Mouse (Mus musculus) embryo, embryonic 11.5 days (tissue): ENCODE data around the gene Gm20518.

Experiments used
- DNase-seq: peaks from one replicate; pipeline ENCODE4 v3.0.0-alpha.2; 2012; ENCODE audit warnings: low read depth, low spot score

The Gm20518 gene

DNA sequence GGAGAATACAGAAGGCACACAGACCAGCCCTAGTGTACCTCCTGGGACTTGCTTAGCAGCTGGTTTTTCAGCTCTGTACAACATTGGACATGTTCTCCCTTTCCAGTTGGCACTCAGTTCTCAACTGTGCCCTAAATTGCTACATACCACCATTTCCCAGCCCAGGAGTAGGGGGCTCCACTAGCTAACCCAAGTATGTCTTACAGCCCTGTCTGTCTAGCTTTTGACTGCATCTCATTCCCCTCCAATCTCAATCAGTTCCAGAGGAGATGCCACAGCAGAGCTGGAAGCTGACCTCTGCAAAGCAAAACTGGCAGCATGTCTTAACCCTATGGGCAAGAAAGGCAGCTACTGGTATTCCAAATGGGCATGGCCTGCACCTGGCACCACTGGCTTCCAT is 4.6 kb upstream of the Gm20518 start:
- no peak for DNase-seq

DNA sequence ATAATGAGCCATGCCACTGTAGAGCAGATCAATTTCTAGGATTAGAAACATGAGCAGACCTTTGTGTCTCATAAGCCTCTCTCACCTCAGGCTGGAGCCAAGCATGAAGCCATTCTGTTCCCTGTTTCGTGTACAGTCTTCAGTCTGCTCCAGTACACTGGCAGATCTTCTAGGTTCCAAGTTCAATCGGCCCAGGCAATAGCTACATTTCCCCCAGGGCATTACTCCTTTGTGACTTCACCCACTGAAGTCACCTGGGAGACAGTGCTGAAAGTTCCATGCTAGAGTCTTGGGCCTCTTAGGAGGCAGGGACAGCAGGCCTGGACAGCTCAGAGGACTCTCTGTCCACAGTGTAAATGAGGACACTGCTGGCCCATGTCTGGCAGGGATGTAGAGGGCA is 2.5 kb upstream of the Gm20518 start, which contains the start of gene Tssk1:
Tssk1 (plus strand) TSS at position 301 of the 400 bp plus-strand sequence.
- no peak for DNase-seq

DNA sequence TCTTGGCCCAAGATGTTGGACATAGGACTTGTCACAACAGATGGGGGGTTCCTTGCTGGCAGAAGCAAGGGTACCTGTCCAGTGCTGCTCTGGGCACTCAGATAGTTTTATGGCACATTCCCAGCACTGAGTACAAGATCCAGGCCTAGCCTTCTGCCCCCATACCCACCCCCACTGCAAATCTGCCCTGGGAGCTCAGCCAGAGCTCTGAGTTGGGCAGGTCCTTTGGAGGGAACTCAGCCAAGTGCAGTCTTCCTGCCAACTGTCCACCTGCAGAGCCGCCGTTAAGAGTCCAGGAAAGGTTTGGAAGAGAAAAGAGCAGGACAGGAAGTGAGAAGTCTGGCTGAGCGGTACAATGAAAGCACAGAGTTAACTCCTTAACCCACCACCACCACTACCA is 1.1 kb upstream of the Gm20518 start:
- no peak for DNase-seq

DNA sequence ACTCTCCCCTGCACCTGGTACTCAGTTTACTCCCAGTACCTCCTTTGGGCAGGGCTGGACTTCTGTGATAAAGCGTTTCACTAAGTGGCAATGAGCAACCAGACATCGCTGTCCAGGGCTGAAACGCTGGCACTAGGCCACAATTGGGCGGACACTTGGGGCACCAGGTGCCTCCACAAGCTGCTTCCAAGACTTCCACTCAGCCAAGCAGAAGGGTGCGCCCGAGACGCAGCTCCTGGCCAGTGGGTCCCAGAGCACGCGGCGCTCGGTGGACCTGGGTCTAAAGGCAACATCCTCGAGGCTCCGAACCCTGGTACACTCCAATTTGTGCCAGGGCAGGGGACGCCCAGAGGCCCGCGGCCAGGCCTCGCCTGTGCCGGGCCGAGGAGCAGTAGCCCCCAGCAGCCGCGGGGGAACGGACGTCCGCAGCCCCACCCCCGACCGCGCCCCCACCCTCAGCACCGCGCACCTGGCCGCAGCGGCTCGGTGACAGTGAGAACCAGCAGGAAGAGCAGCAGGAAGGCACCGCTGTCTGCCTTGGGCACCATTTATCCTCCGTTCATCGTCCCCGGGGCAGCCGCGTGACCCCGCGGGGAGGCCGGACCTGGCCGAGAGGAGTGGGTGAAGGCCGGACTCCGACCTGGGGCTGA is 429 bp downstream of the Gm20518 start:
- peak; percentile 35 for DNase-seq

DNA sequence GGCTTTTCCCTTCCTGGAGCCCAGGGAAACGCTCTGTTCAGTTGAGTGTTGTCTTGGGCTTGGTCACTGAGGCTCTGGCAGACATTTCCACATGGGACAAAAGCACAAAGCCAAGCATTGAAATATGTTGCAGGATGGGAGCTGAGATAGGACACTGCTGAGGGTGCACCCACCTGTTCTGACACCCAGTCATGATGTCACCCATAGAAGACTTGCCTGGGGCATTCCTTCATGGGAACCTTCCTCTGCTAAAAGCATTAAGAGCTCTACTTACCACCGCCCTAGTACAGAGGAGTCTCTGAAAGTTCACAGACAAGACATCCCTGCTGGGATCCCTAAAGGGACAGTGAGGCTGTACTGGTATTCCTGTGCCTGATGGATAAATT is 1.1 kb downstream of the Gm20518 start:
- DNase-seq: no peak

DNA sequence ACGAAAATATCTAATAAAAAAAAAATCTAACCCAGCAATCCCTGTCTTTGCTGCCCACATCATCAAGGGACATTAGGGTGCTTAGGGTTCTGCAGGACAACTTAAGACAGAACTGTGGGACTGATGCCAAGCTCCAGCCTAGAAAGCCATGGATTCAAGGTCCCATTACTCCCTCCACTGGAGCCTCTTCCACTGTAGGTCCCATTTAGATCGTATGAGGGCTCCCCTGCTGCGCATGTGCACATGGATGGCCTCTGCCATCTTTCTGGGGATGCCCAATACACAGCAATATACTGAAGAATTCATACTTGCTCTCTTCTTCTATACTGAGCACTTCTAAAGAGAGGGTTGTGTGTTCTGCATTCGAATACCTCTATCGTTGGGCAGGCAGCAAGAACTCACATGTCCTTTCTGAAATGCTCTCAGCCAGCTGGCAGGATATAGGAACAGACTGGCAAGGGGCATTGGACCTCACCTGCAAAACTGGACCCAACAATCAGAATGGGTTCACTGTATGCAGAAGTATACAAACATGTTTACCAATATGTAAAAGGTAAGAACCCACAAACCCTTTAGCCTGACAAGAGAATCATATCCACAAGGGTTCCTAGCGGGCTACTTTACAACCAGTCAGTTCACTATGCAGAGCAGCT is 1.7 kb downstream of the Gm20518 start:
- no peak for DNase-seq

DNA sequence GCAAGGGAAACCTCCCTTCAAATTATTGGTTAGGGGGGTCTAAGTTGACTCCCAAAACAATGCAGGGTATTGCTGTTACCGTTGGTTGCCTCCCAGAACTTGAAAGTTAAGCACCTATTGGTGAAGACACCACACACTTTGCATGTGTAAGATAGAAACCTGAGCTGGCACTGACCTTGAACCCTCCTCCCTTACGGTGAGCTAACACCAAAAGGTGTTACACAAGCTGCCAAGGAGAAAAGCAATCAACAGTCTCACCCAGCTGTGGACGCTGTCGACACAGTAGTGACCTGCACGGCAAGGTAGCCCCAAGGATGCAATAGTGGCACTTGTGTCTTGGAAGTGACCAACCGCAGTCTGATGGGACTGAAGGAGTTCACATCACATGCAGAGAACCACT is 7.4 kb downstream of the Gm20518 start:
- no peak for DNase-seq

DNA sequence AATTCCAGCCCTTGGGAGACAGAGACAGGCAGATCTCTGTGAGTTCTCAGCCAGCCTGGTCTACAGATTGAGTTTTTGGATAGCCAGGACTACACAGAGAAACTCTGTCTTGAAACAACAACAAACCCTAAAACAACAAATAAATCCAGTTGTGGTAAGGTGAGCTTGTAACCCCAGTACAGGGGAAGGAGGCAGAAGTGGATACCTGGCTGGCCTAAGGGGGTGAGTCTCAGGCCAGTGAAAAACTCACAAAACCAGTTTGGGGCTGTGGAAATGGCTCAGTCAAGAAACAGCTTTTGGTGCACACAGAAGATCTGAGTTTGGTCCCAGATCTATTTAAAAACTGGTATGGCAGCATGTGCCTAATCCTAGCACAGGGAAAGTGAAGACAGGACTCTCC is 9.3 kb downstream of the Gm20518 start:
- DNase-seq: no peak

DNA sequence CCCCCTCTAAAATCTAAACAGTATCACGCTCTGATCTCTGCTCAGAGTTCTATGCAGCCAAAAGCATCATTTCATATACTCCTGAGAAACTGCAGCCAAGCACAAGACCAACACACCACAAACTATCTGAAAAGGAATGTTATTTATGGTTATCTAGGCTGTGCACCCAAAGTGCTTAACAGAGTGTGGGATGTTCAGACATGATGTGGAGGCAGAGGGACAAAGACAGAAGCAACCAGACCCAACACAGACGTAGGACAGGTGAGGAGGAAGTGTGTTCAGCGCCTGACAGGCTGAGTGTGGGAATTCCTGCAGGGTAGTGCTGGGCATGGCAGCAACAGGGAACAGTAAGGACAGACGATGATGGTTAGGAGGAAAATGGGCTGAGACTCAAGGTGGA is 11.9 kb downstream of the Gm20518 start:
- no peak for DNase-seq

DNA sequence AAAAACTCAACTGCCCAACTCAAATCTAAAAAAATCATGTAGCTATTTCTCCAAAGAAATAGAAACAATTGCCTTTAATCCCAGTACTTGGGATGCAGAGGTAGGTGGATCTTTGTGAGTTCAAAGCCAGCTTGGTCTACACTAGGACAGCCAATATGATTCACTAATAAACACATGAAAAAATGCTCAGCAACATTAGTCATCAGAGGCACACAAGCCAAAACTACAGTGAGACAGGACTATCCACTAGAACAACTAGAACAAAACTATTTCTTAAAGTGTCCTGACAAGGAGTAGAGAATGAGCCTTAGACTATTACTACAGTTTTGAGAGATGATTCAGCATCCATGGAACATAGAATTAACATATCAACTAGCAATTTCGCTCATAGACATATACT is 15.4 kb downstream of the Gm20518 start:
- no peak for DNase-seq

DNA sequence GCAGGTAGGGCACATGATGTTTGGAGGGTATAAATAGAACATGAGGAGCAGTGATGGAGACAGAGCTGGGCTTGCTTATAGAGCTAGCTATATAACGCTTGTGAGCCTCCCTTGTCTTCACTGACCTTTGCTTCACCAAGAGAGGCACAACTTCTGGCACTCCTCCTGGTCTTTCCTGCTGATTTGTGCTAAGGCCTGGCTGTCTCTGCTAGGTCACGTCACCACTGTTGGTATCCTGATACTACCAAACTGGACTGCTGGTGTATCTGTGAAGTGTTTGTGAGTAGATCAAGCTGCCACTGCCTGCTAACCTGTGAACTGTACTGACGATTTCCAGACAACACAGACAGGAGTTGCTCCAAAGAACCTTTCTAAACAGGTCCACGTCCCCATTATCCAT is 16.3 kb downstream of the Gm20518 start:
- no peak for DNase-seq

DNA sequence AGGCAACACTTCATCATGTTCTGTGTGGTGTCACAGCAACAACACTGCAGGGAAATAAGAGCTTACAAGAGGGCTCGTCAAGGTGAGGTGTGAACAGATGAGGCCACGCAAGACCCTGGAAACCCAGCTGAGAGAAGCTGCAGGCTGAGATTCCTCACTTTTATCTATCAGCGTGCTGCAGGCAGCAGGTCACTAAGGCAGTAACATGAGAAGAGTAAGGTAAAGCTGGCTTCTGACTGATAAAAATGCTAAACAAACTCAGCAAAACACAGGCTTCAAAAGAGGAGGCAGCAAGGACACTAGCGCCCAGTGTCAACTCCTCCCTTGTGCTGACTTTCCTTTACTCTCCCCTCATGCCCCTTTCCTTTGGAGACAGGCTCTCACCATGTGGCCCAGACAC is 18.5 kb downstream of the Gm20518 start:
- DNase-seq: no peak

DNA sequence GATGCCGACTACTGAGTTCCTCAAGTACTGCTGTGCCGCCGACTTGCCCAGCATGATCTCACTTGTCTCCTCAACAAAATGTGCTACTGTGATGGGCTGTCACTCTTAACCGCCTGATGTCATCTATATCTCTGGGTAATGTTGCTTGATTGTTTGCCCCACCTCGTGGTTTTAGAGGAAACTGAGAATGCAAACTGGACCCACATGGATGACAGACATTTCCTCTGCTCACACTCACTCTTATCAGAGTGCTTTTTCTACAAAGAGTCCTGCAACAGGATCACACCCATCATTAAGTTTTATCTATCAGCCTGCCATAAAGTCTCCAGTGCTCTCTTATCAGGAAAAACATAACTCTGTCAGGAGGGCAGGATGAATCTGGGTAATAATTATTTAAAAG is 20.2 kb downstream of the Gm20518 start:
- DNase-seq: no peak

DNA sequence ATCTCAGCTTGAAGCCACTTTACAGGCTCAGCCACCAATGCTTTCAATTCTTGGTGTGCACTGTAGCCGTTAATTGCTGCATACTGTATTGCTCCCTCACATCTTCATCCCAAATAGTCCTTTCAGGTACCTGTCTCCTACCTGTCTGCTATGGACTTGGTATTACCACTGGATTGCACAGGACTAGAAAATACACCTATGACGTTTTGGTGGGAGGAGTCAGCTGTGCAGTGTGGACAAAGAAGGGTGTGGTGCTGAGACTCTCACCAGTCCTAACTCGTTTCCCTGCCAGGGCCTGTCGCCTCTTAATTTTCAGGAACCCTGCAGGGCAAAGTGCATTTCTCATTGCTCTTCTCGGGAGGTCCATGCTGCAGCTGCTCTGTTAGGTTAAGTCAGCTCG is 25.7 kb downstream of the Gm20518 start:
- no peak for DNase-seq

DNA sequence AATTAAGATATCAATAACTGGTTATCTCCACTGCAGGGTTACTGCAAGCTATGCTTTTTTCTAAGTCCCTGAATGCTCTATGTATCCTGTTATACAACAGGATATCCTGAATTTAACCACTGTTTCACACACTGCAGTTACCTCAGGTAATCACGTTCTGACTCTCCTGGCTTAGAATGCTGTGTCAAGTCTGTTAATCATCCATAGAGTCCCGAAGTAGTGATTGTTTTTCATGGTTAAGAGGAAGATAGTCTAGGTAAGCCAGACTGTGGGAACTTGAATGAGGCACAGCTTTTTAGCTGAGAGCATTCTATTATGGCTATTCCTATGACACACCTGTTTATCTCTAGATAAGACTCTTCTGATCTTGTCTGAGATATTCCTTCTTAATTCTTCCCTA is 26.2 kb downstream of the Gm20518 start:
- no peak for DNase-seq

DNA sequence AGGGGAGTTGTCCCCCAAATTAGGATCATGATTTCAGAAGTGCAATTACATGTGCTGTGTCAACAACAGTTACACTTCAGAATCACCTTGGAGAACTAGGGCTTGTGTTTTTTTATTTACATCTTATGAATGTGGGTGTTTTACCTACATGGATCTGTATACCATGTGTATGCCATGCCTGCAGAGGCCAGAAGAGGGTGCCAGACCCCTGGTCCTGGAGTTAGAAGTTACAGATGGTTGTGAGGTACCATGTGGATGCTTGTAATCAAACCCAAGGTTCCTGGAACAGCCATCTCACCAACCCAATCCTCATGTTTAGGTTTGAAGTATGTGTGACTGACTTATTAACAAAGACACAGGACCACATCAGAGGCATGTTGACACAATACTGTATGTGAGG is 32.9 kb downstream of the Gm20518 start:
- no peak for DNase-seq

DNA sequence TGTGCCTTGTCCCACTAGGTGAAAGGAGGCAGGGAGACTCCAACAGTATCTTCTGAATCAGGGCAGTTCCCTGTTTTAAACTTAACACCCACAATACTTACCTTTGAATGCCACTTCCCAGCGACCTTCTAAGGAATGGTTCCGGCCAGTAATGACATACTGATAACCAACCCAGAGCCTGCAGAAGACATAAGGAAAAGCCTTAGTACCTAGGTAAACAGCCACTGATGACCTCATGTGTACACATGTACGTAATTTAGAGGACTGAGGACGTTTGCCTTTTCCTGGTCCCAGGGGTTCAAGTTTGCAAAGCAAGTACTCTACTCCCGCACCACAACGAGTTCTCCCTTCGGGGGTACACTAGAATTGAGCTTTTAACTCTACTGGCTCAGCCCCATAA is 34.3 kb downstream of the Gm20518 start:
- no peak for DNase-seq

DNA sequence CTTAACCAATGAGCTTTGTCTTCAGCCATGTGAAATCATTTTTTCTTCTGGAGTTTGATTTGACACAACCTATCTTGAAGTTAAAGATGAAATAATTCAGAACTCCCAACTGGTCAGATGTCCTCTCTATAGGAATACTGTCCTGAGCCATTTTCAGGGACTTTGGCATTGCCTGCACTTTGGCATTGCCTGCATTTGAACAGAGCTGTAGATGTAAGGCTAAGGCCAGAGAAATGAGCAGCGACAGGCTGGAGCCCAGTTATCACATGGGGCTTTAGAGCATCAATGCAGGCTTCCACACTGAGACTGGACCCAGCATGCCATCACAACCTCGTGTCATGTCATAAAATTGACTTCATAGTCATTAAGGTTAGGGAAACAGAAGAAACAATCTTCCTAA is 38.2 kb downstream of the Gm20518 start:
- no peak for DNase-seq

DNA sequence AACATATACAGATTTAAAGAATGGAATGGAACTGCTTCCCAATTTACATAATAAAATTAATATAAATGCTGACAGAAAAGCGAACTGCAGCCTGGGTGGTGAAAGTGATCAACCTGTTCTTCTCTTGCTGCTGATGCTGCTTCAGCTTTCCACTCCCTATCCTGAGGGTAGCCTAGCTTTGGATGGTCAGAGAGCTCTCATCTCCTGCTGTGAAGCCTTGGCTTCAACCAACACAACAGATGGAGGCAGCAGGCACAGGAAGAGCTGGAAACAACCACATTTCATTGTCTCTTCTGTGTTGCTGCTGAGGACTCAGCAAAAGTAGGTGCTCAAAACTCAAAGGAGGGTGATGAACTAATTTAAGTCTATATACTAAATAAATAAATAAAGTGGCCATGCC is 39.6 kb downstream of the Gm20518 start:
- DNase-seq: no peak

DNA sequence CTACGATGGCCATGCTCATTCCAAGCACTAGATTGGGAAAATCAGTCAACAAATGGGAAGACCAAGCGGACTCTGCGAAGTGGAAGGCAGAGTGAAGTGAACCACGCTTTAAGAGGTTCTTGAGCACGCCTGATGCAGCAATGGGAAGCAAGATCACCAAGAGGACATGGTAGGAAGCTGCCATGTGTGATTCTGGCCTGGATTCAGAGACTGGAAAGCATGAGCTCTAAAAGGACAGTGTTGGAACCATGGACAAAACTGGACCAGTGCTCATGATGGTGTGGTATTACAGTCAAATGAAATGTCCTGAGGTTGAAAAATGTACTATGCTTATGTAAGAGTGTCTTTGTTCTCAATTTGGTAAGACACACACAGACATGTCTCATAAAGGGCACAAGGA is 40.1 kb downstream of the Gm20518 start:
- no peak for DNase-seq

DNA sequence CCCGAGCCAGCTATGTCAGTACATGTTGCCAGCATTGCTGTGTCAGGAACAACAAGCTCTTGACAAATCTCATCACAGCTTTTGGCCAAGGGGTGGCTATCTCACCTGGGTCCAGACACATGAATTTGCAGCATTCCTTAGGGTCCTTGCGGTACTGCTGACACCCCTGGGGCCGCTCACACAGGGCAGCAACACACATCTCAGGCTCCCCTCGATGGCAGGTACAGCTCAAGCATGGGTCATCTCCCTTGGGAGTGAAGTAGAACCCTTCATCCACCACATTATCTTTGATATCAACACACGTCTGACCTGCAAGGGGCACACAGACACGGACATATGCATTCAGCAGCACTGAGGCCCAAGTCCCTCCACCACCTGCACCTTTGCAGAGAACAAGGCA is 42.0 kb downstream of the Gm20518 start:
- no peak for DNase-seq

DNA sequence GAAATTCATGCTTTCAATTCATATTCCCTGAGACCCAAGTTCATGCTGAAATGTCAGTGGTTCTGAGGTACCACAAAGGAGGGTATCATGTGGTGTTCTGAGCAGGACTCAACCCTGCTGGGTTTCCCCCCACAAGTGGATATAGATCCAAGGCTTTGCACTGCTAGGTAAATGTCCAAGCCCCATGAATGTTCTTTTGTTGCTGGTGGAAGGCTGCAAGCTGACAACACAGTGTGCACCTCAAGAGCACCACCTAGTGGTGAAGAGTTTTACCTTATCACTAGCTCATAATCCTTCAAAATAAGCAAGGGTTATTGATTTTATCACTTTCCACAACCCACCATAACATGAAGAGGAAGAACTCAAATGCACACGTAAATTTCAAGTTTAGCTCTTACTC is 42.5 kb downstream of the Gm20518 start:
- peak; percentile 62 for DNase-seq

DNA sequence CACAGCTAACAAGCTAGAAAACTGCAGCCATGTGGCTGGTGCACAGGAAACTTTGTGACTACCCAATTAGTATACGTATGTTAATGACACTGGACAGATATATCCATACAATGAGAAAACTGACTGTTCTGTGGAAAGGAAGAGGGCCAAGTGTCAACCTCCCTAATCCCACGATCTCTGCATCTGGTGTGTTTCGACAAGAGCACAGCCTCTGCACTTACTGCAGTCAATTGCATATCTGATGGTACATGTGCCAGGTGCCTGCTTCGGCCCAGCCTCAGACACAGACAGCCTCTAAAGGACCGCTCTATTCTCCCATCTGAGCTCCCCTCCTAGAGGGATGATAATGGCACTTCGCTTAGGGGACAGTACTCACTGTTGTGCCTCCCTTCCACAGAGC is 43.0 kb downstream of the Gm20518 start:
- no peak for DNase-seq
